Mouse (Mus musculus): Measurements from ENCODE around the gene Zfp36l2. TPM values are rescaled to one million over a fixed set of nuclear protein-coding genes. Genes with fewer than 3 reads are reported as not detected.

The Zfp36l2 gene
- total and polyA plus RNA-seq, 3 experiments = 68.5 to 174 (median 93.6) TPM

DNA sequence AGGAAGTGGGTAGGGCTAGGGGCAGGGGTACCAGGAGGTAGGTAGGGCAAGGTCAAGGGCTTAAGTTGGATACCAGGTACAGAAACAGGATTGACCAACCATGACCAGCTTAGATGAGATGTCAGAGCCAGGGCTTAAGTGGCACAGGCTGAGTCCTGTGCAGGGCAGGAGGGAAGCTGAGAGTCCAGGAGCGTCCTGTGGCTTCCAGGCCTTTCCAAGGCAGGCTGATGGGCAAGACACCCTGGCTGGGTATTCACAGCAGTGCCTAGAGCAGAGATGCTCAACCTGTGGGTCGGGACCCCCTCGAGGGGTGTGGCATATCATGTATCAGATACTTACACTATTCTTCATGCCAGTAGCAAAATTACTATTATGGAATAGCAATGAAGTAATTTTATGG is 22.0 kb downstream of the Zfp36l2 start:
- Histone ChIP-seq H3K27ac (ENCODE audit: control insufficient read depth, low read depth, low read length) (no peak overlapping the region), H3K36me3 (ENCODE audit: control insufficient read depth in 1 of 2, insufficient read depth in 2 of 2, low read length in 2 of 2) (peaks cover 0 to 15% of the 10 kb centered on the region in 2 experiments; a peak in 2 of 4 replicates), H3K9ac (ENCODE audit: control insufficient read depth, low read depth, low read length, poor library complexity, severe bottlenecking) (no peak overlapping the region), H3K9me3 (replicated peaks; ENCODE audit: insufficient read depth, low read length) (no peaks in the 10 kb centered on the region), H3K4me3 (ENCODE audit: control insufficient read depth in 1 of 2, insufficient read depth in 1 of 2, low read depth in 2 of 2, low read length in 2 of 2) (no peak overlapping the region), H3K27me3 (ENCODE audit: control insufficient read depth in 1 of 2, insufficient read depth in 2 of 2, low read length in 2 of 2) (no peaks in the 10 kb centered on the region), H3K79me2 (ENCODE audit: control insufficient read depth, insufficient read depth, low read length, poor library complexity) (no peaks in the 10 kb centered on the region), H3K4me1 (ENCODE audit: control insufficient read depth in 1 of 2, insufficient read depth in 2 of 2, low read length in 2 of 2) (peaks cover 15 to 18% of the 10 kb centered on the region in 2 experiments)
- TF ChIP-seq USF2 (IDR thresholded peaks at IDR 0.05; ENCODE audit: borderline replicate concordance in 1 of 2, insufficient read depth in 1 of 2, low read depth in 1 of 2, low read length in 2 of 2) (no peak), POLR2AphosphoS5 (IDR thresholded peaks at IDR 0.05; ENCODE audit: borderline replicate concordance, low read depth, low read length) (no peak), HCFC1 (IDR thresholded peaks at IDR 0.05; ENCODE audit: low read depth, low read length) (no peak), ELF1 (IDR thresholded peaks at IDR 0.05; ENCODE audit: low read depth, low read length) (no peak), RAD21 (IDR thresholded peaks at IDR 0.05; ENCODE audit: low read depth, low read length) (no peak), MYC (IDR thresholded peaks at IDR 0.05; ENCODE audit: low read depth, low read length) (no peak), ZC3H11A (IDR thresholded peaks at IDR 0.05; ENCODE audit: low read depth, low read length) (no peak), ZMIZ1 (IDR thresholded peaks at IDR 0.05; ENCODE audit: low read depth, low read length) (no peak), MAX (IDR thresholded peaks at IDR 0.05; ENCODE audit: low read length) (no peak), NELFE (IDR thresholded peaks at IDR 0.05; ENCODE audit: low read depth, low read length) (no peak), ZNF384 (IDR thresholded peaks at IDR 0.05; ENCODE audit: low read depth, low read length) (no peak), SIN3A (IDR thresholded peaks at IDR 0.05; ENCODE audit: low read length) (no peak), TAL1 (IDR thresholded peaks at IDR 0.05; ENCODE audit: low read length) (no peak), E2F4 (IDR thresholded peaks at IDR 0.05; ENCODE audit: borderline replicate concordance, low read depth, low read length) (no peak), GATA1 (IDR thresholded peaks at IDR 0.05; ENCODE audit: low read depth, low read length) (no peak), BHLHE40 (IDR thresholded peaks at IDR 0.05; ENCODE audit: borderline replicate concordance, low read depth, low read length) (no peak)
- no peak for DNase-seq (ENCODE audit: low read depth, low spot score)

DNA sequence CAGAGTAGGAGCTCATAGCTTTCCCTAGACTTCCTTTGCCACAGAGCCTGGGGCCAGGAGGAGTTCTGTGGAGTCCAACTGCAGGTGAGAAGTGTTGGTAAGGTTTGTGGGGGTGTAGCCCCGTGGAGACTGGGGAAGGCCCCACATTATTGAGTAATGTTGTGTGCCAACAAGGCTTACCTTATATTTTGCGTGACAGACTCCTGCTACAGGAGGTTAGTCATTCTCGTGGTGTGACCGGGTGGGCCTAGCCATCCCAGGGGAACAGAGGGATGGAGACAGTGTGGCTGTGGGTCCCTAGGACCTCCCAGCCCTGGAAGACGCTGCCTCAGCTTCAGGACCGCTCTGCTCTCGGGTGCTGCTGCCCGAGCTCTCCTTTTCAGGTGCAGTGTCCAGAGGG is 23.6 kb downstream of the Zfp36l2 start:
- Histone ChIP-seq H3K4me1 (ENCODE audit: control insufficient read depth in 1 of 2, insufficient read depth in 2 of 2, low read length in 2 of 2) (peaks cover 15 to 25% of the 10 kb centered on the region in 2 experiments), H3K27me3 (ENCODE audit: control insufficient read depth in 1 of 2, insufficient read depth in 2 of 2, low read length in 2 of 2) (no peaks in the 10 kb centered on the region), H3K27ac (ENCODE audit: control insufficient read depth, low read depth, low read length) (no peak overlapping the region), H3K4me3 (ENCODE audit: control insufficient read depth in 1 of 2, insufficient read depth in 1 of 2, low read depth in 2 of 2, low read length in 2 of 2) (no peak overlapping the region), H3K9me3 (replicated peaks; ENCODE audit: insufficient read depth, low read length) (no peaks in the 10 kb centered on the region), H3K79me2 (ENCODE audit: control insufficient read depth, insufficient read depth, low read length, poor library complexity) (no peaks in the 10 kb centered on the region), H3K9ac (ENCODE audit: control insufficient read depth, low read depth, low read length, poor library complexity, severe bottlenecking) (no peak overlapping the region), H3K36me3 (ENCODE audit: control insufficient read depth in 1 of 2, insufficient read depth in 2 of 2, low read length in 2 of 2) (peaks cover 0 to 17% of the 10 kb centered on the region in 2 experiments; a peak in 2 of 4 replicates)
- TF ChIP-seq JUND (IDR thresholded peaks at IDR 0.05; ENCODE audit: low read depth, low read length) = no peak
- no peak for DNase-seq (ENCODE audit: low read depth, low spot score)
